Mouse (Mus musculus) midbrain, postnatal 0 days (tissue): ENCODE results near the gene Ajuba. TPM values are rescaled to one million over a fixed set of nuclear protein-coding genes. Genes with fewer than 3 reads are reported as not detected.

Experiments
- ATAC-seq: fragments of 200-750 bp; cut with Nextera tagmentation; 2 replicates; pipeline ENCODE4 v1.8.0; 2017; ENCODE audit warnings: moderate number of reproducible peaks, mild to moderate bottlenecking, moderate TSS enrichment, moderate library complexity; ENCODE audit not compliant: low FRiP score
- DNase-seq: peaks from one replicate; pipeline ENCODE4 v3.0.0-alpha.2; 2015; ENCODE audit warnings: low spot score
- H3K27ac ChIP-seq: fragments of 300-500 bp; sonication (generic); 2 replicates; pipeline ENCODE4 v1.5.1; 2014; ENCODE audit warnings: low read depth, mild to moderate bottlenecking, low read length, mixed read lengths
- H3K27me3 ChIP-seq: fragments of 300-500 bp; sonication (generic); 2 replicates; pipeline ENCODE4 v1.6.1; 2014; ENCODE audit warnings: low read length, control low read depth, mixed read lengths; ENCODE audit not compliant: insufficient read depth
- H3K36me3 ChIP-seq: fragments of 300-500 bp; sonication (generic); 2 replicates; pipeline ENCODE4 v1.6.1; 2014; ENCODE audit warnings: low read length, control low read depth, mixed read lengths; ENCODE audit not compliant: insufficient read depth
- H3K4me1 ChIP-seq: fragments of 300-500 bp; sonication (generic); 2 replicates; pipeline ENCODE4 v1.6.1; 2014; ENCODE audit warnings: mild to moderate bottlenecking, control low read depth, antibody characterized with exemption, low read length, mixed read lengths; ENCODE audit not compliant: insufficient read depth
- H3K4me2 ChIP-seq: fragments of 300-500 bp; sonication (generic); 2 replicates; pipeline ENCODE4 v1.6.1; 2014; ENCODE audit warnings: low read depth, mild to moderate bottlenecking, low read length, mixed read lengths; ENCODE audit not compliant: poor library complexity, severe bottlenecking
- H3K4me3 ChIP-seq: fragments of 300-500 bp; sonication (generic); 2 replicates; pipeline ENCODE4 v1.5.1; 2014; ENCODE audit warnings: low read depth, mild to moderate bottlenecking, low read length, moderate library complexity
- H3K9ac ChIP-seq: fragments of 300-500 bp; sonication (generic); replicated peaks from 2 replicates; pipeline ENCODE4 v1.6.1; 2014; ENCODE audit warnings: mild to moderate bottlenecking, low read length, moderate library complexity, mixed read lengths; ENCODE audit not compliant: poor library complexity, severe bottlenecking
- H3K9me3 ChIP-seq: fragments of 300-500 bp; sonication (generic); 2 replicates; pipeline ENCODE4 v1.6.1; 2016; ENCODE audit warnings: low read length, control low read depth
- CTCF ChIP-seq: IDR thresholded peaks from 2 replicates; pipeline ENCODE4 v1.5.1; 2016; ENCODE audit warnings: antibody characterized with exemption, mild to moderate bottlenecking
- WGBS: fragments of 180-500 bp; shearing (Covaris S2); extraction: QIAGEN DNeasy Blood & Tissue Kit; methylation state at CpG from one replicate; pipeline ENCODE4 v1.1.7; 2014; 5-methylcytosine and 5-hydroxymethylcytosine counted together
- microRNA counts: library from miRNA; unstranded; fragments of <30 nt; microRNA quantifications from one replicate; lab custom pipeline; 2015
- microRNA-seq: library from miRNA; unstranded; fragments of <30 nt; microRNA quantifications from one replicate; pipeline ENCODE4, GENCODE M21; 2016; ENCODE audit warnings: borderline number of aligned reads
- polyA plus RNA-seq: library from polyadenylated mRNA; unstranded; fragments of >200 nt; fragmentation: Nextera tagmentation; extraction: Ambion mirVana; gene quantifications from 2 replicates; pipeline ENCODE4 v1.2.1, GENCODE M21; 2015
- total RNA-seq: library from RNA; depleted of rRNA; stranded (reverse); fragments of >200 nt; gene quantifications from 2 replicates; pipeline ENCODE4 v1.2.3, GENCODE M21; 2014; rRNA removed

Ajuba gene
- total and polyA plus RNA-seq, 2 experiments from 2014 or later = 3.9 to 8.1 TPM

DNA sequence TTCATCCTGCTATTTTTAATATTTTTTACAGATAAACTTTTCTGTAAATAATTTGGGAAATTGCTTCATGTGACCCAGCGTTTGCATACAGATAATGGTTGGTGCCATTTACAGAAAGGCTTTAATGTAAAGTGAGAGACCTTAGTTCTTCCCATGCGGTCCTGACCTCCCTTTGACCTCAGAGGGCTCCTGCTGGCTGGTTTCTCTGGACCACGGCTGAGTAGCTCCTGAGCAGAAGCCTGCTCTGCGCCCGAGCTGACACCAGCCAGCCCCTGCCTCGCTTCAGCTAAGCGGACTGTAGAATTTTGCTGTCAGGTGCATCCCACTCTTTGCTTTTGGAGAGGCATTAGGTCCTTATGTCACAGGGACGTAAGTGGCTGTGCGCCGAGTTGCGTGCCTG lies 36.6 kb downstream of the Ajuba start:
- no peak overlapping the region for H3K9ac ChIP-seq
- 55% methylated on average over 11 of the region's 11 CpGs for WGBS

DNA sequence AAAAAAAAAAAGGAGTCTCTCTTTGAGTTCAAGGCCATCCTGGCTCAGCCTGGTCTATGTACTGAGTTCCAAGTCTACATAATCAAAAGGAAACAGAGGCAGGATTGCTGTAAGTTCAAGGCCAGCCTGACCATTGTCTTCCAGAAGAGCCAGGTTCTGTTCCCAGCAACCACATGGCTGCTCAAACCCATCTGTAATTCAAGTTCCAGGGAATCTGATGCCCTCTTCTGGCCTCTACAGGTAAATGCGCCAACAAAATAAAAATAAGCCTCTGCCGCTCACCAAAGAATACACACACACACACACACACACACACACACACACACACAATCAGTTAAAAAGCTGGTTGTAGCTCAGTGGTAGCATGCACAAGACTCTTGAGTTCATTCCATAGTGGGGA lies 38.8 kb downstream of the Ajuba start:
- Histone ChIP-seq H3K27ac (no peak overlapping the region), H3K9ac (no peak overlapping the region), H3K4me1 (no peaks in the 10 kb centered on the region), H3K4me2 (no peak overlapping the region), H3K27me3 (no peaks in the 10 kb centered on the region), H3K36me3 (no peaks in the 10 kb centered on the region), H3K4me3 (no peak overlapping the region), H3K9me3 (no peaks in the 10 kb centered on the region)
- ATAC-seq (no peak), DNase-seq (no peak)
- TF ChIP-seq CTCF = peak; percentile 18; the same call in 1 of the 2 replicates
- WGBS = 87% methylated on average over 2 of the region's 2 CpGs

More for the DNA sequence above, 36.6 kb downstream of the Ajuba start:
- no peak overlapping the region for H3K27ac ChIP-seq
- no peaks in the 10 kb centered on the region for H3K4me1 ChIP-seq
- no peak for ATAC-seq
- no peak overlapping the region for H3K4me2 ChIP-seq
- H3K36me3 ChIP-seq = no peaks in the 10 kb centered on the region
- no peak for DNase-seq
- no peaks in the 10 kb centered on the region for H3K27me3 ChIP-seq
- H3K4me3 ChIP-seq = no peak overlapping the region
- no peak for TF ChIP-seq CTCF
- no peaks in the 10 kb centered on the region for H3K9me3 ChIP-seq

DNA sequence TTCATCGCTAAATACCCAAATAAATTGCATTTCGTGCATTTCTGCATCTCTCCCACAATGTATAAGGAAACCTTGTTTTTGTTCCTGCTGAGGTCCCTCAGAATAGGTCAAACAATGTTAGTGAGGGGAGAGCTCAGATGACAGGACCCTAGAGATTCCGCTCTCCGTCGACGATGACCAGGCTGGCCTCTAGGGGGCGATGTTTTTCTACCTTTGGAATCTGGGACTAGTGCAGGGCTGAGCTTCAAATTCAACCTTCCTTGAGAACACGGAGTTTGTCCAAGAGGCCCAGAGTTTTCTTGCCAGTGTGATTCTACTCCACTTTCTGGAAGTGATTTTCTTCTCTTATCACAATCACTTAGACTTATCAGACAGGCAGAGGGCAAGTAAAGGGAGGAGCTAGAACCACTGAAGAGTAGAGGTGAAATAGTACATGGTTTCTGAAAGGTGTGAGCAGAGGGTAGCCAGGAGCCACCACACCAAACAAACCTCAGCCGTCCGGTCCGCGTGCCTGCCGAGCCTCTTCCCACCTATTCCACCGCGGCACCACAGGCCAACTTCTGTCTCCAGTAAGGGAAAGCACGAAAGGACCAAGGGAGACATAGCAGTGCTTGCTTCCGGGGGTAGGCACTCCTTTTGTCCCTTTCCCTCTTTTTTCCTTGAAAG lies 48.8 kb downstream of the Ajuba start:
- Histone ChIP-seq H3K27me3 (no peaks in the 10 kb centered on the region), H3K4me3 (no peak overlapping the region), H3K9ac (no peak overlapping the region), H3K27ac (peak overlapping the region; percentile 78), H3K36me3 (no peaks in the 10 kb centered on the region), H3K4me2 (peak overlapping the region; percentile 16; the same call in 1 of the 2 replicates), H3K4me1 (0 out of 2 replicates have a peak, but pooled peaks cover 3% of the 10 kb centered on the region), H3K9me3 (no peaks in the 10 kb centered on the region)
- WGBS = 15% methylated on average over 17 of the region's 17 CpGs
- TF ChIP-seq CTCF = peak; percentile 86
- DNase-seq (peak; percentile 86), ATAC-seq (peak; percentile 55)

DNA sequence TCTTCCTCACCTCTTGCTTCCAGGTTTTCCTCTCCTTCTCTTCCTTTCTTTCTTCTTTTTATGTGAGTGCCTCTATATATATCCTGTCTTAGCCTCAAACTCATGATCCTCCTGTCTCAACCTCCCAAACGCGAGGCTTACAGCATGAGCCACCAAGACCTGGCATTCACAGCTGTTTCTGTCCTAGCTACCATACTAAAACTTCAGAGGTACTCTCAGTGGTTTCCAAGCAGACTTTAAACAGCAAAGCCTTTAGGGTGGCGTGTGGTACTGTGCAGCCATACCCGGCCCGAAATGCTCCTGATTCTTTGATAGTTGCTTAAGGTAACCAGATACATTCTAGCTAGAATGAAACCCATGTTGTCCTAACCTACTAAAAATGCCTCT lies 49.4 kb downstream of the Ajuba start:
- Histone ChIP-seq H3K36me3 (no peaks in the 10 kb centered on the region), H3K9me3 (no peaks in the 10 kb centered on the region), H3K4me2 (peak overlapping the region; percentile 72), H3K4me1 (0 out of 2 replicates have a peak, but pooled peaks cover 3% of the 10 kb centered on the region), H3K27ac (peak overlapping the region; percentile 78), H3K27me3 (no peaks in the 10 kb centered on the region), H3K4me3 (peak overlapping the region; percentile 41), H3K9ac (no peak overlapping the region)
- peak; percentile 44; the same call in 1 of the 2 replicates for ATAC-seq
- WGBS = 23% methylated on average over 5 of the region's 5 CpGs
- no peak for TF ChIP-seq CTCF
- DNase-seq = peak; percentile 9

DNA sequence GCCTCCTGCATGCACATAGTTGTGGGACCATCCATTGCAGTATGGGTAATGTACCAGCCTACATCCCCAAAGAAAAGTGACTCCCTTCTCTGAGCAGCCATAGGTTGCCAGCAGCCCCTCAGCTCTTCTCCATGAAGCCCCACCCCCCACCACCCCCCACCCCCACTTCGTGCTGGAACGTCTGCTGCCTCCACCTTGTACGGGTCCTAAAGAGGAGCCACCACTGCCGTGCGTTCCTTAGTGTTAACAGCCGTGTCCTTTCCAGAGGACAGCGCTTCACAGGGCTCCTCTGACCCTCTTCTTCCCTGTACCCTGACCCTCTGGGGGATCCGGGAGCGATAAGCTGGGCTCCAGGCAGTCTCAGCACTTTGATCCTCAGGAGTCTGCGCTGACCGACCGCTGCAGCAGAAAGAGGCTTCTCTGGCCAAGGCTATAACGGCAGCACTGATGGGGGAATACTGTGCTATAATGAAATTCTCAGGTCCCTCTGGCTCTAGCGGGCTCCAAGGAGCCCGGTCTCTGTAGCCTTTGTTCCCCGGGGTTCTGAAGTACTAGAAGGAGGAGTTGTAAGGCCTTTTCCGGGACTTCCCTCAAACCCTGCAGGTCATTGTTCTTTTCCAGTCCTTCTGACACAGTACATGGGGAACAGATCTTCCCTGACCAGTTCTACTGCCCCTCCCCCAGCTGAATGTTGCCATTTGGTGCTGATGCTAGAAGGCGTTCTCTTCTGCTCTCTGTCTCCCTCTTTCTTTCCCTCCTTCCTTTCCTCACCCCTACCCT lies 49.9 kb downstream of the Ajuba start:
- H3K4me2 ChIP-seq = peak overlapping the region; percentile 72
- no peaks in the 10 kb centered on the region for H3K9me3 ChIP-seq
- 1% methylated on average over 18 of the region's 18 CpGs for WGBS
- peak overlapping the region; percentile 41 for H3K4me3 ChIP-seq
- ATAC-seq = peak; percentile 80
- peak overlapping the region; percentile 68 for H3K9ac ChIP-seq
- H3K4me1 ChIP-seq = 0 out of 2 replicates have a peak, but pooled peaks cover 3% of the 10 kb centered on the region
- TF ChIP-seq CTCF = peak; percentile 51
- H3K27me3 ChIP-seq = no peaks in the 10 kb centered on the region
- peak overlapping the region; percentile 78 for H3K27ac ChIP-seq
- no peaks in the 10 kb centered on the region for H3K36me3 ChIP-seq
- DNase-seq = peak; percentile 68

DNA sequence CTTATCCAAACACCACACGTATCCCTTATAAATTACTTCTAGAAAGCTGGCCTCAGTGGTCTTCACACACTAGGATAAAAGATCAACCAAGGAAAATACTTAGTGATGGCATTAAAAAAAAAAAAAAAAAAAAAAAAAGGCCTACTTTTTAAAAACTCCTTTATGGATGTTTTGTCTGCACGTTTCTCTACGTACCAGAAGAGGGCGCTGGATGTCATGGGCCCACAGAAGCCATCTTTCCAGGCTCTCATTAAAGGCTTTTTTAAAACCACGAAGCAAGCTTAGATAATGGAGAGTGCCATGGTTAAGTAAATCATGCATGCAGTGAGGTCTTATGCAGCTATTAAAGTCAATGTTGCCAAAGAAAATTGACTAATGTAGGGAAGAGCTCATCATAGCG lies 53.8 kb downstream of the Ajuba start:
- 24% methylated on average over 6 of the region's 6 CpGs for whole genome bisulfite sequencing
- peak; percentile 27 for DNase-seq

More for the DNA sequence above, 53.8 kb downstream of the Ajuba start:
- 0 out of 2 replicates have a peak, but pooled peaks cover 3% of the 10 kb centered on the region for H3K4me1 ChIP-seq
- no peak overlapping the region for H3K4me2 ChIP-seq
- H3K9ac ChIP-seq = no peak overlapping the region
- H3K9me3 ChIP-seq = no peaks in the 10 kb centered on the region
- no peak overlapping the region for H3K4me3 ChIP-seq
- H3K27ac ChIP-seq = no peak overlapping the region
- H3K27me3 ChIP-seq = no peaks in the 10 kb centered on the region
- no peaks in the 10 kb centered on the region for H3K36me3 ChIP-seq
- peak; percentile 65 for TF ChIP-seq CTCF
- no peak for ATAC-seq

MicroRNAs encoded within 50 kb of the gene (microRNA counts, 519-probe panel; counts per million panel counts)
- microRNA mmu-miR-686 (lab: Ali Mortazavi, UCI) = 528 counts per million, percentile 58 among the panel's probes with 10 or more counts

Small RNA genes within 50 kb of the gene (microRNA-seq; reads per million reads assigned to microRNA genes)
- not detected for gene Mir686

Other genes starting within 250 kb of the Ajuba start
- 89.2 and 93.9 TPM in 2 replicates for gene Oxa1l, start 216.7 kb downstream of the Ajuba start, total RNA-seq
- gene Oxa1l, start 216.7 kb downstream of the Ajuba start, polyA plus RNA-seq = 68.5 and 71.7 TPM in 2 replicates
- 3.9 and 7.7 TPM in 2 replicates for gene Slc7a7, start 159.8 kb downstream of the Ajuba start, total RNA-seq
- gene Slc7a7, start 159.8 kb downstream of the Ajuba start, polyA plus RNA-seq = 2.4 and 2.9 TPM in 2 replicates
- gene Mrpl52, start 150.6 kb downstream of the Ajuba start, total RNA-seq = 98.6 and 104 TPM in 2 replicates
- 296 and 303 TPM in 2 replicates for gene Mrpl52, start 150.6 kb downstream of the Ajuba start, polyA plus RNA-seq
- 46.4 and 48.9 TPM in 2 replicates for gene Mmp14, start 145.9 kb downstream of the Ajuba start, total RNA-seq
- gene Mmp14, start 145.9 kb downstream of the Ajuba start, polyA plus RNA-seq = 40.6 and 41.8 TPM in 2 replicates
- 40.2 and 42.1 TPM in 2 replicates for gene Lrp10, start 113.4 kb downstream of the Ajuba start, total RNA-seq
- 29.7 and 31.9 TPM in 2 replicates for gene Lrp10, start 113.4 kb downstream of the Ajuba start, polyA plus RNA-seq
- 35.6 and 47.4 TPM in 2 replicates for gene Rem2, start 101.5 kb downstream of the Ajuba start, total RNA-seq
- 33.0 and 34.0 TPM in 2 replicates for gene Rem2, start 101.5 kb downstream of the Ajuba start, polyA plus RNA-seq
- 79.6 and 92.9 TPM in 2 replicates for gene Prmt5, start 60.0 kb downstream of the Ajuba start, total RNA-seq
- 83.4 and 85.2 TPM in 2 replicates for gene Prmt5, start 60.0 kb downstream of the Ajuba start, polyA plus RNA-seq
- gene Haus4, start 22.9 kb downstream of the Ajuba start, total RNA-seq = 13.3 and 13.7 TPM in 2 replicates
- 13.2 and 14.3 TPM in 2 replicates for gene Haus4, start 22.9 kb downstream of the Ajuba start, polyA plus RNA-seq
- 4.6 and 8.7 TPM in 2 replicates for gene 4931414P19Rik, start 28.4 kb upstream of the Ajuba start, total RNA-seq
- gene 4931414P19Rik, start 28.4 kb upstream of the Ajuba start, polyA plus RNA-seq = 2.2 and 2.8 TPM in 2 replicates
- 157 and 197 TPM in 2 replicates for gene Psmb5, start 40.5 kb upstream of the Ajuba start, total RNA-seq
- 404 and 427 TPM in 2 replicates for gene Psmb5, start 40.5 kb upstream of the Ajuba start, polyA plus RNA-seq
- gene Psmb11, start 43.9 kb upstream of the Ajuba start, total RNA-seq = not detected in 2 replicates
- gene Psmb11, start 43.9 kb upstream of the Ajuba start, polyA plus RNA-seq = 0.27 TPM in 1 of 2 replicates, not detected in the other
- gene Gm17606, start 63.4 kb upstream of the Ajuba start, total RNA-seq = not detected in 2 replicates
- not detected in 2 replicates for gene Gm17606, start 63.4 kb upstream of the Ajuba start, polyA plus RNA-seq
- gene Cdh24, start 63.8 kb upstream of the Ajuba start, total RNA-seq = 45.3 and 49.7 TPM in 2 replicates
- 8.5 and 9.0 TPM in 2 replicates for gene Cdh24, start 63.8 kb upstream of the Ajuba start, polyA plus RNA-seq
- 44.2 and 46.5 TPM in 2 replicates for gene 1700123O20Rik, start 108.7 kb upstream of the Ajuba start, total RNA-seq
- 61.1 and 67.6 TPM in 2 replicates for gene 1700123O20Rik, start 108.7 kb upstream of the Ajuba start, polyA plus RNA-seq
- 118 and 122 TPM in 2 replicates for gene Acin1, start 109.4 kb upstream of the Ajuba start, total RNA-seq
- 91.7 and 108 TPM in 2 replicates for gene Acin1, start 109.4 kb upstream of the Ajuba start, polyA plus RNA-seq
- not detected in 2 replicates for gene Gm29776, start 121.3 kb upstream of the Ajuba start, total RNA-seq
- 0.07 and 0.31 TPM in 2 replicates for gene Gm29776, start 121.3 kb upstream of the Ajuba start, polyA plus RNA-seq
- not detected in 2 replicates for gene Cebpe, start 134.6 kb upstream of the Ajuba start, total RNA-seq
- gene Cebpe, start 134.6 kb upstream of the Ajuba start, polyA plus RNA-seq = not detected in 2 replicates
- 10.3 and 11.3 TPM in 2 replicates for gene Slc7a8, start 204.4 kb upstream of the Ajuba start, total RNA-seq
- gene Slc7a8, start 204.4 kb upstream of the Ajuba start, polyA plus RNA-seq = 8.8 and 9.7 TPM in 2 replicates
- gene Rnf212b, start 236.6 kb upstream of the Ajuba start, total RNA-seq = 0.38 TPM in 1 of 2 replicates, not detected in the other
- gene Rnf212b, start 236.6 kb upstream of the Ajuba start, polyA plus RNA-seq = not detected in 2 replicates